Mouse (Mus musculus) megakaryocyte, embryonic 14.5 days (primary cell): Measurements from ENCODE around the gene S100a16. TPM values are rescaled to one million over a fixed set of nuclear protein-coding genes. Genes with fewer than 3 reads are reported as not detected.

ENCODE experiments used
- H3K27me3 ChIP-seq: replicated peaks from 2 replicates; pipeline ENCODE3; 2012; ENCODE audit warnings: inconsistent platforms
- H3K36me3 ChIP-seq: replicated peaks from 2 replicates; pipeline ENCODE3; 2012; ENCODE audit warnings: low read length, inconsistent platforms, mixed read lengths
- H3K4me1 ChIP-seq: 2 replicates; pipeline ENCODE4 v1.6.1; 2012; ENCODE audit warnings: inconsistent platforms
- H3K4me3 ChIP-seq: replicated peaks from 2 replicates; pipeline ENCODE3; 2012; ENCODE audit warnings: moderate library complexity, mild to moderate bottlenecking, inconsistent platforms
- H3K9me3 ChIP-seq: 2 replicates; pipeline ENCODE4 v1.6.1; 2012; ENCODE audit warnings: inconsistent platforms
- FLI1 ChIP-seq: IDR thresholded peaks from 2 replicates; pipeline ENCODE4 v1.6.1; 2012; ENCODE audit warnings: low read length, inconsistent platforms, mixed read lengths
- GATA1 ChIP-seq: IDR thresholded peaks from 3 replicates; pipeline ENCODE4 v1.6.1; 2012; ENCODE audit warnings: mixed read lengths, low read length, inconsistent platforms, borderline replicate concordance
- polyA plus RNA-seq: library from polyadenylated mRNA; stranded (reverse); fragments of >175 nt; gene quantifications from 2 replicates; pipeline ENCODE4 v1.2.3, GENCODE M21; 2012; ENCODE audit warnings: low replicate concordance; ENCODE audit not compliant: insufficient read depth

Gene S100a16
- polyA plus RNA-seq, 1 experiment, result not detected

- Histone ChIP-seq H3K9me3 (0 out of 2 replicates have a peak, but pooled peaks cover 8% of the 10 kb centered on the region), H3K36me3 (no peaks in the 10 kb centered on the region), H3K4me3 (no peak overlapping the region), H3K27me3 (peaks cover 38% of the 10 kb centered on the region), H3K4me1 (peaks cover 29% of the 10 kb centered on the region)
- TF ChIP-seq GATA1, result no peak
- TF ChIP-seq FLI1, result no peak
These were observed 46.8 kb downstream of the S100a16 start for GRCm38 (mm10) chr3:90583893-90584292.

GRCm38 (mm10) chr3:90585595-90585994 lies 48.5 kb downstream of the S100a16 start:
- no peak for TF ChIP-seq GATA1
- no peak for TF ChIP-seq FLI1
- 0 out of 2 replicates have a peak, but pooled peaks cover 8% of the 10 kb centered on the region for H3K9me3 ChIP-seq
- H3K4me1 ChIP-seq, result peaks cover 44% of the 10 kb centered on the region

GRCm38 (mm10) chr3:90586016-90586643 lies 49.1 kb downstream of the S100a16 start:
- Histone ChIP-seq H3K9me3 (0 out of 2 replicates have a peak, but pooled peaks cover 8% of the 10 kb centered on the region), H3K4me3 (no peak overlapping the region), H3K27me3 (peaks cover 39% of the 10 kb centered on the region), H3K4me1 (peaks cover 44% of the 10 kb centered on the region), H3K36me3 (no peaks in the 10 kb centered on the region)
- no peak for TF ChIP-seq FLI1
- no peak for TF ChIP-seq GATA1

More at GRCm38 (mm10) chr3:90585595-90585994, 48.5 kb downstream of the S100a16 start:
- no peak overlapping the region for H3K4me3 ChIP-seq
- H3K27me3 ChIP-seq, result peaks cover 39% of the 10 kb centered on the region
- no peaks in the 10 kb centered on the region for H3K36me3 ChIP-seq

GRCm38 (mm10) chr3:90586906-90587305 lies 49.9 kb downstream of the S100a16 start:
- peak overlapping the region; percentile 40 for H3K4me3 ChIP-seq
- H3K9me3 ChIP-seq, result 0 out of 2 replicates have a peak, but pooled peaks cover 5% of the 10 kb centered on the region
- peaks cover 44% of the 10 kb centered on the region for H3K4me1 ChIP-seq
- TF ChIP-seq FLI1 (no peak), GATA1 (no peak)
- no peaks in the 10 kb centered on the region for H3K36me3 ChIP-seq
- H3K27me3 ChIP-seq, result peaks cover 35% of the 10 kb centered on the region

- Histone ChIP-seq H3K27me3 (peaks cover 33% of the 10 kb centered on the region), H3K4me1 (peaks cover 44% of the 10 kb centered on the region), H3K4me3 (peak overlapping the region; percentile 40), H3K36me3 (no peaks in the 10 kb centered on the region), H3K9me3 (0 out of 2 replicates have a peak, but pooled peaks cover under 1% of the 10 kb centered on the region)
- TF ChIP-seq FLI1 (no peak), GATA1 (no peak)
These were observed 50.5 kb downstream of the S100a16 start for GRCm38 (mm10) chr3:90587361-90588101.

GRCm38 (mm10) chr3:90589390-90589789 lies 52.3 kb downstream of the S100a16 start:
- Histone ChIP-seq H3K27me3 (peaks cover 36% of the 10 kb centered on the region), H3K4me3 (peak overlapping the region; percentile 60), H3K36me3 (no peaks in the 10 kb centered on the region), H3K4me1 (peaks cover 46% of the 10 kb centered on the region), H3K9me3 (no peaks in the 10 kb centered on the region)
- no peak for TF ChIP-seq GATA1
- TF ChIP-seq FLI1, result no peak

GRCm38 (mm10) chr3:90589947-90590346 lies 52.9 kb downstream of the S100a16 start, which contains the start of gene S100a2:
Gene S100a2 (plus strand): TSS chr3:90590247.
- Histone ChIP-seq H3K4me1 (peaks cover 49% of the 10 kb centered on the region), H3K27me3 (peaks cover 36% of the 10 kb centered on the region), H3K36me3 (no peaks in the 10 kb centered on the region), H3K9me3 (no peaks in the 10 kb centered on the region), H3K4me3 (peak within 1 kb of the TSS; percentile 60)
- TF ChIP-seq GATA1 (no peak), FLI1 (no peak)

Other genes starting within 250 kb of the S100a16 start
- 2.8 and 3.2 TPM in 2 replicates for gene Gatad2b, start 244.1 kb upstream of the S100a16 start, polyA plus RNA-seq
- 2.3 and 3.1 TPM in 2 replicates for gene Slc27a3, start 147.3 kb upstream of the S100a16 start, polyA plus RNA-seq
- gene Ints3, start 103.6 kb upstream of the S100a16 start, polyA plus RNA-seq, result 15.5 and 21.9 TPM in 2 replicates
- 2.6 TPM in 1 of 2 replicates, not detected in the other for gene Npr1, start 71.4 kb upstream of the S100a16 start, polyA plus RNA-seq
- 10.5 TPM in 1 of 2 replicates, not detected in the other for gene Ilf2, start 61.1 kb upstream of the S100a16 start, polyA plus RNA-seq
- gene Snapin, start 46.2 kb upstream of the S100a16 start, polyA plus RNA-seq, result 3.0 and 5.3 TPM in 2 replicates
- 33.3 and 68.8 TPM in 2 replicates for gene Chtop, start 27.8 kb upstream of the S100a16 start, polyA plus RNA-seq
- 9.9 and 105 TPM in 2 replicates for gene S100a1, start 22.9 kb upstream of the S100a16 start, polyA plus RNA-seq
- gene S100a13, start 22.8 kb upstream of the S100a16 start, polyA plus RNA-seq, result 3.7 and 30.3 TPM in 2 replicates
- 0.10 TPM in 1 of 2 replicates, not detected in the other for gene S100a14, start 10.4 kb upstream of the S100a16 start, polyA plus RNA-seq
- gene S100a3, start 23.3 kb downstream of the S100a16 start, polyA plus RNA-seq, result not detected in 2 replicates
- gene S100a2, start 53.0 kb downstream of the S100a16 start, polyA plus RNA-seq, result not detected in 2 replicates
- not detected in 2 replicates for gene Gm42674, start 64.7 kb downstream of the S100a16 start, polyA plus RNA-seq
- gene S100a4, start 66.5 kb downstream of the S100a16 start, polyA plus RNA-seq, result not detected in 2 replicates
- gene S100a5, start 71.3 kb downstream of the S100a16 start, polyA plus RNA-seq, result not detected in 2 replicates
- 1.3 TPM in 1 of 2 replicates, not detected in the other for gene S100a6, start 75.6 kb downstream of the S100a16 start, polyA plus RNA-seq
- gene S100a7a, start 116.8 kb downstream of the S100a16 start, polyA plus RNA-seq, result not detected in 2 replicates
- gene S100a8, start 131.7 kb downstream of the S100a16 start, polyA plus RNA-seq, result 2.9 TPM in 1 of 2 replicates, not detected in the other
- gene S100a9, start 158.5 kb downstream of the S100a16 start, polyA plus RNA-seq, result 33.8 TPM in 1 of 2 replicates, not detected in the other
- not detected in 2 replicates for gene Pglyrp4, start 189.7 kb downstream of the S100a16 start, polyA plus RNA-seq
- not detected in 2 replicates for gene Gm5849, start 240.6 kb downstream of the S100a16 start, polyA plus RNA-seq